Mouse (Mus musculus) intestine, postnatal 0 days (tissue): ENCODE measurements at regions not wholly inside any gene's neighbourhood (a gene's known extent, or its start where the extent isn't known, plus 50 kb on each side); places are given as distances from the start of the nearest gene placed in this dataset.
A peak's percentile ranks its signal among the peaks of the same experiment; 100 is the strongest.

Source experiments
- ATAC-seq: fragments of 200-750 bp; cut with Nextera tagmentation; 2 replicates; pipeline ENCODE4 v1.8.0; 2017; ENCODE audit warnings: mild to moderate bottlenecking, moderate TSS enrichment, moderate library complexity
- H3K27ac ChIP-seq: fragments of 300-500 bp; sonication (generic); 2 replicates; pipeline ENCODE4 v1.5.1; 2014; ENCODE audit warnings: mild to moderate bottlenecking, low read depth, low read length, moderate library complexity
- H3K27me3 ChIP-seq: fragments of 300-500 bp; sonication (generic); replicated peaks from 2 replicates; pipeline ENCODE4 v1.6.1; 2014; ENCODE audit warnings: low read length, mixed read lengths; ENCODE audit not compliant: control insufficient read depth, insufficient read depth
- H3K36me3 ChIP-seq: fragments of 300-500 bp; sonication (generic); 2 replicates; pipeline ENCODE4 v1.6.1; 2014; ENCODE audit warnings: mild to moderate bottlenecking, moderate library complexity; ENCODE audit not compliant: control insufficient read depth, insufficient read depth
- H3K4me1 ChIP-seq: fragments of 300-500 bp; sonication (generic); replicated peaks from 2 replicates; pipeline ENCODE4 v1.6.1; 2014; ENCODE audit warnings: antibody characterized with exemption, low read length, mixed read lengths; ENCODE audit not compliant: control insufficient read depth, insufficient read depth
- H3K4me2 ChIP-seq: fragments of 300-500 bp; sonication (generic); replicated peaks from 2 replicates; pipeline ENCODE4 v1.6.1; 2014; ENCODE audit warnings: low read depth, mild to moderate bottlenecking, moderate library complexity
- H3K4me3 ChIP-seq: fragments of 300-500 bp; sonication (generic); 2 replicates; pipeline ENCODE4 v1.5.1; 2014; ENCODE audit warnings: low read depth, low read length
- H3K9ac ChIP-seq: fragments of 300-500 bp; sonication (generic); 2 replicates; pipeline ENCODE4 v1.6.1; 2014; ENCODE audit warnings: mild to moderate bottlenecking, low read depth, low read length
- H3K9me3 ChIP-seq: fragments of 300-500 bp; sonication (generic); 2 replicates; pipeline ENCODE4 v1.6.1; 2016; ENCODE audit warnings: mixed run types; ENCODE audit not compliant: control insufficient read depth
- CTCF ChIP-seq: sonication (generic); IDR thresholded peaks from 2 replicates; pipeline ENCODE4 v1.5.1; 2016; ENCODE audit warnings: low read depth, mild to moderate bottlenecking, control low read depth, antibody characterized with exemption, moderate library complexity
- WGBS: fragments of 180-500 bp; shearing (Covaris S2); extraction: QIAGEN DNeasy Blood & Tissue Kit; methylation state at CpG from one replicate; pipeline ENCODE4 v1.1.7; 2014; 5-methylcytosine and 5-hydroxymethylcytosine counted together

DNA sequence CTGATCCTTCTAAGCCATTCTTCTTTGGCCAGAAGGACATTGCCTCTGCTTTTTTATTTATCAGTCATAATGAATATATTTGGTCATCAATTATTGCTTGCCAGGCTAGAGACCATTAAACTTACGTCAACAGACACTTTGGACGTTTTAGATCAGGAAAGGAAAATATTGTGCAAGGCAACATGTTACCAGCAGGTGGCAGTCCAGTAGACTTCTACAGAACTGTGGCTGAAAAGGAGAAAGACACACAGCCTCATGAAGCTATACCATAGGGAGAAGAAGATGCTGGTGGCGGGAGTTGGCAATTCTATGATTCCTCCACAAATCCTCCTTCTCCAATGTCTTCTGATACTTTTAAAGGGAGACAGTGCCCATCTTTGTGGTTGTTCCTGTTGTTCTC lies 471.7 kb downstream of the Kcnj2 start:
- no peaks in the 10 kb centered on the region for H3K4me1 ChIP-seq
- no peaks in the 10 kb centered on the region for H3K27me3 ChIP-seq
- H3K9me3 ChIP-seq: no peaks in the 10 kb centered on the region
- H3K9ac ChIP-seq: no peak overlapping the region
- WGBS: 20% methylated on average over 3 of the region's 3 CpGs
- no peak overlapping the region for H3K27ac ChIP-seq
- H3K4me2 ChIP-seq: no peak overlapping the region
- TF ChIP-seq CTCF: peak; percentile 90
- H3K4me3 ChIP-seq: no peak overlapping the region
- H3K36me3 ChIP-seq: no peaks in the 10 kb centered on the region
- no peak for ATAC-seq

DNA sequence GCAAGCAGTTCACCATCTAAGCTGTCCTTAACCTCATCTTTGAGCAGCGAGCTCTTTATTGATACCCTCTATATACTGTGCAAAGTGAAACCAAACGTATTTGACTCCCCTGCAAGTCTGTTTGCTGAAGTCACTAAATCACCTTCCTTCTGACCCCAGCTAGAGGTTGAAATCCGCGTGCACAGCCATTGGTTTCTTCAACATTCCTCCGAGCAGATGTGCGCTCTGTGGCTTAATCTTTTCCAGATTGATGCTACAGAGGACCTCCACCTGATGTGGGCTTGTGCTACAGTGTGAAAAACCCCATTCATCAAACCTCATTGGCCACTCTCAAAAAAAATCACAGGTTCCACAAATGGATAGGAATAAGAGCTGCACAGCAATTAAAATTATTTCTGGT lies 474.0 kb downstream of the Kcnj2 start:
- Histone ChIP-seq H3K9ac (no peak overlapping the region), H3K36me3 (no peaks in the 10 kb centered on the region), H3K4me1 (no peaks in the 10 kb centered on the region), H3K4me3 (no peak overlapping the region), H3K9me3 (no peaks in the 10 kb centered on the region), H3K4me2 (no peak overlapping the region), H3K27me3 (no peaks in the 10 kb centered on the region), H3K27ac (no peak overlapping the region)
- TF ChIP-seq CTCF: no peak
- WGBS: 52% methylated on average over 6 of the region's 6 CpGs
- ATAC-seq: no peak

DNA sequence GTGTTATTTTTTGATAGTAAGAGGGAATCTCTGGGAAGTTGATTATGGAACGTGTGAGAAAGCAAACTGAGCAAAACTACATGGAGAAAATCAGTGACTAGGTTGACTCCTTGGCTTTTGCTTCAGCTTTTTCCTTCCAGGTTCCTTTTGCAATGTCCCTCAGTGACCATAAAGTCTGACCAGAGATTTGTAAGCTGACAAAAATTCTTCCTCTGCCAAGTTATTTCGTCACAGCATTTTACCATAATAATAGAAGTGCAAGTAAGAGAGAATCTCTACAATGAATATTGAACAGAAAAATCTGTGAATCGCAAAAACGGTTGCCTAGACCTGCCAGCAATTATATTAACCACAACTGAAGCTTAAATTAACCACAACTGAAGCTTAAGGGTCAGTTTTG lies 479.3 kb downstream of the Kcnj2 start:
- ATAC-seq: no peak
- Histone ChIP-seq H3K9ac (no peak overlapping the region), H3K4me3 (no peak overlapping the region), H3K27me3 (no peaks in the 10 kb centered on the region), H3K36me3 (no peaks in the 10 kb centered on the region), H3K9me3 (no peaks in the 10 kb centered on the region), H3K27ac (no peak overlapping the region), H3K4me2 (no peak overlapping the region), H3K4me1 (no peaks in the 10 kb centered on the region)
- TF ChIP-seq CTCF: no peak
- whole genome bisulfite sequencing: 87% methylated on average over 4 of the region's 4 CpGs

DNA sequence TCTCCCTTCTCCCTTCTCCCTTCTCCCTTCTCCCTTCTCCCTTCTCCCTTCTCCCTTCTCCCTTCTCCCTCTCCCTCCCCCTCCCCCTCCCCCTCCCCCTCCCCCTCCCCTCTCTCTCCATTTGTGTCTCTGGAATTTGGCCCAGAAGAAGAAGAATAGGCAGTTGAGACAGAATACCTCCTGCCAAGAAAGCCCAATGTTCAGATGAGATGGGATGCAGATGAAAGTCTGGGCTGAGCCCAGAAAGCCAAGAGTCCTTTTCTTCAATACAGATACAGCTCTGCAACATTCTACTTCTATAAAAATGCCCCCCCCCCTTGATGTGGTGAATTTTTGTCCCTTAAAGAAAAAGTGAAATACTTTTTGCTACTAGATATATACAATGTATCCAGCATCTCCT lies 489.2 kb downstream of the Kcnj2 start:
- Histone ChIP-seq H3K27ac (no peak overlapping the region), H3K4me1 (no peaks in the 10 kb centered on the region)
- ATAC-seq: no peak

DNA sequence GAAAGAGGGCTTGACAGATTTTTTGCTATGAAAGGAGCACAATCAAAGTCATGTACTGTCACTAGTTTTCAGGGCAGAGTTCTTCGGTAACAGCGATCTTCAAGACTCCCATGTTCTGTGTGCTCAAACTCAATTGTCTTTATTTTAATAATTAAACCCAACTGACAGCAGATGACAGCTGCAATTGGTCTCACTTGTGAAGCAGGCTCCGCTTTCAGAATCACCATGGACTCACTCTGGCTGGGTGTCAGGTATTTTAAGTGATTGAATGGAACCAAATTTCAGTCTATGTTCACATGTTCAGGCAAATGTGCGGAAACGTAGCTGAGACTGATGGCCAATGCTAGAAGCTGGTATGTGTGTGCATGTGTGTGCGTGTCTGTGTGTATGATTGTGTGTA lies 489.7 kb downstream of the Kcnj2 start:
- WGBS: 63% methylated on average over 6 of the region's 6 CpGs
- no peaks in the 10 kb centered on the region for H3K9me3 ChIP-seq

More for the DNA sequence above, 489.2 kb downstream of the Kcnj2 start:
- no peaks in the 10 kb centered on the region for H3K9me3 ChIP-seq
- no peak overlapping the region for H3K9ac ChIP-seq
- H3K27me3 ChIP-seq: no peaks in the 10 kb centered on the region
- H3K4me2 ChIP-seq: no peak overlapping the region
- no peaks in the 10 kb centered on the region for H3K36me3 ChIP-seq
- TF ChIP-seq CTCF: no peak
- H3K4me3 ChIP-seq: no peak overlapping the region

DNA sequence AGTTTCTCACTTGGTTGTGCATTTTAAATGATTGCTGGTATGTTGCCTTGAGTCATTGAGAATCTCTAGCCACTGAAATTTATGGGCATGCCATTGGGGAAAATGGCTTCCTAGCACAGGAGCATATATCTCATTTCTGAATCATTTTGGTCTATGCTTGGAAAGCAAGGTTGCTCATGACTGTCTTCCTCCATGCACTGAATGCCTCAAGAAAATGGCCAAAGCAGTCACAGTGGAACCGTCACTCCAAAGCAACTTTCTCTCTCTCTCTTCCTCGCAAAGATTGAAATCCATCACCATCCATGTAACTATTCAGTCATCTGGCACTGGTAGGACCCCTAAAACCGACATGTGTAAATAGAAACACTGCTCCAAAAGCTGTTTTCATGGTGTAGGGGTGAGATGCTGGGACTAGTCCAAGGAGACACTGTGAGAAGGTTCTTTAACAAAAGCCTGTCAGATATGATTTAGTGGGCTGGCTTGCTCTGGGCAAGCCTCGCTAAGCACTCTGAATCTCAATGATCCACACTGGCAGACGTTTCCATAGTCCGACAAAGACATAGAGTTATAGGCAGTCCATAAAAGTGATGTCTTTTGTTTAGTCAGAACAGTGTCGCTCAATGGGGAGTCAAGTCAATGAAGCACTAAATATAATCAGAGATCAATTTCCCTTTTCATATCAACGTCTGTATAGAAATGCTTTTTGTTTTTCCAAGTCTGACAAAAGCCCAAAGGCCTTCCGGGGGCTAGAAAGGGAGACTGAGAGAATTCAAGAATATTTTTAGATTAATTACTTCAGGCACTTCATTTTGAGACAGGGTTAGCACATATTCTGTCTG lies 492.6 kb downstream of the Kcnj2 start:
- H3K9me3 ChIP-seq: no peaks in the 10 kb centered on the region
- no peak for TF ChIP-seq CTCF
- H3K4me2 ChIP-seq: no peak overlapping the region
- H3K9ac ChIP-seq: no peak overlapping the region
- no peak for ATAC-seq
- no peaks in the 10 kb centered on the region for H3K4me1 ChIP-seq
- H3K27ac ChIP-seq: no peak overlapping the region
- no peak overlapping the region for H3K4me3 ChIP-seq
- H3K27me3 ChIP-seq: no peaks in the 10 kb centered on the region
- no peaks in the 10 kb centered on the region for H3K36me3 ChIP-seq
- WGBS: 78% methylated on average over 9 of the region's 9 CpGs

More for the DNA sequence above, 489.7 kb downstream of the Kcnj2 start:
- Histone ChIP-seq H3K27me3 (no peaks in the 10 kb centered on the region), H3K4me2 (no peak overlapping the region), H3K4me1 (no peaks in the 10 kb centered on the region), H3K9ac (no peak overlapping the region), H3K4me3 (no peak overlapping the region), H3K36me3 (no peaks in the 10 kb centered on the region), H3K27ac (no peak overlapping the region)
- no peak for ATAC-seq
- no peak for TF ChIP-seq CTCF
